Mouse (Mus musculus): Measurements from ENCODE around the gene Nacc2.
A peak's percentile ranks its signal among the peaks of the same experiment; 100 is the strongest.

Gene Nacc2

GRCm38 (mm10) chr2:26139545-26140206 is 16.7 kb upstream of the Nacc2 start:
- DNase-seq (ENCODE audit: low read depth in 2 of 2, low spot score in 2 of 2), result peak in 1 of 2 experiments; percentile 47

- no peak for DNase-seq (ENCODE audit: low read depth in 2 of 2, low spot score in 2 of 2)
These were observed 16.1 kb upstream of the Nacc2 start for GRCm38 (mm10) chr2:26139034-26139544.

- no peak for DNase-seq (ENCODE audit: low read depth in 2 of 2, low spot score in 2 of 2)
These were observed 15.4 kb upstream of the Nacc2 start for GRCm38 (mm10) chr2:26138252-26139033.

DNA sequence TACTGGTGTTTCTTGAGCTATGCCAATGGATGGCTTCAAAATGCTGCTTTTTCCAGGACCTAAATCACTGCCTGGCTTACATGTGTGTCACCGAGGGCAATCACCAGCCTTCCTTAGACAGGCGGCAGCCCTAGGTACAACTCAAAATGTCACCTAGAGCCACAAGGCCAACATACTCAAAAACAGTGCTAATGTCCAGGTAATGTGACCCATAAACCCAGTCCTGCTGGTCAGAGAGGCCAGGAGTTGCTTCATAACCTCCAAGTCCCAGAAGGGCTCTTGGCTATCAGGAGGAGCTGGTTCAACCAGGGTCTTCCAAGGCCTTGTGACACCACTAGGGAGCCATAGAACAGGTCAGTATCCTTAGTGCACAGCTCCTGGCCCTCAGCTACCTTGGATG is 11.6 kb upstream of the Nacc2 start:
- DNase-seq (ENCODE audit: low read depth in 2 of 2, low spot score in 2 of 2), result no peak

DNA sequence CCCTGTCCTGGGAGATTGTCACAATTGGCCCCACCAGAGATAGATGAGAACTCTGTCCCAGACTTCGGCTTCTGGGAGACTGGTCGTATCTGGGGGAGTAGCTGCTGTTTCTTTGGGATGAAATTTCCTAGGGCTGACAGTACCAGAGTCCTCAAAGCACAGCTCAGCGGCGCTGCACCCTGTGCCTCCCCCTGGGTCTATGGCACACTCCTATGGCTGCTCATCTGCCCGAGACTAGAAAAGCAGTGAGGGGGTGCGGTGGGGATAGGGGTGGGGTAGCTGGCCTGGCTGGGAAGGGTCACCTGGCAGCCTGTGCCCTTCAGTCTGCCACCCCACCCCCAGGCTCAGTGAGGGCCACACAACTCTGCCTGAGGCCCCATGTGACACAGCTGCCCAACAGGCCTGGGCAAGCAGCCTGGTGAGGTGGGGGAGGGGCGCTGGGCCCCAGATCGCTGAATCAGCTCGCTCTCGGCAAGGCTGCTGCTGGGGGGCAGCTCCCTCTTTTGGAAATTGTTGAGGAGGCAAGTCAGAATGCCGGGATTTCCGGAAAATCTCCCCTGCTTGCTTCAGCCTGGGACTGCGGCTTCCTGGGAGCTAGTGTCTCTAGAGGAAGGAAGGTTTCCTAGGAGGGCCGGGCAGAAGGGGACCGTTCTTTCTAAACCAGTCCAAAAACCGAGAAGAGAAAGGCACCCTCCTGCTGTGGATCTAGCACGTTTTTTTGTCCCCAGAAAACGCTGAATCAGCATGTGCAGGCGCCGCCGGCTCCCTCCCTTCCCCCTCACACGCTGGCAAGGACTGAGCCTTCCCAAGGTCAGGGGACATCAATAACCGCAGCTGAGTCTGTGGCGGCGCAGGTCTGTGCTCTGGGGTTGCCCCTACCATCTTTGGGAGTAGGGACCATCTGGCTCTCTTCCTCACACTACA is 9.9 kb upstream of the Nacc2 start:
- DNase-seq (ENCODE audit: low read depth in 2 of 2, low spot score in 2 of 2), result no peak

DNA sequence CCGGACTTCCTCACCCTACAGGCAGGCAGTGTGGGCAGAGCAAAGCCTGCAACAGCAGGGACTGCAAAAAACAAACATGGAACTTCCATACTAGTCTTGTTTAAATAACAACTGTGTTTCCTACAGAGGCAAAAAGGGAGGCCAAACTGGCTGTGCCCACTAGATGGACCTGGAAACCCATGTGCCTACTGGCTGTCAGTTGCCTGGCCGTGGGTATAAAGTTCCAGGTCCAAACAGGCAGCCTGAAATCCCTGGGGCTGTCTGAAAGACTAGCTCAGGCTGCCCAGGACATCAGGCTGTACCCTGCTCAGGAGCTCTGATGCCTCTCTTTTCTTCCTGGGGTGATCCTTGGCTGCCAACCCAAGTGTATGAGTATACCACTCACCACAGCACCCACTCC is 8.3 kb upstream of the Nacc2 start:
- DNase-seq (ENCODE audit: low read depth in 2 of 2, low spot score in 2 of 2), result no peak

GRCm38 (mm10) chr2:26129962-26130361 is 6.9 kb upstream of the Nacc2 start:
- no peak for DNase-seq (ENCODE audit: low read depth in 2 of 2, low spot score in 2 of 2)

GRCm38 (mm10) chr2:26129346-26129745 is 6.3 kb upstream of the Nacc2 start:
- DNase-seq (ENCODE audit: low read depth in 2 of 2, low spot score in 2 of 2), result no peak

- DNase-seq (ENCODE audit: low read depth in 2 of 2, low spot score in 2 of 2), result no peak
These were observed 595 bp downstream of the Nacc2 start for GRCm38 (mm10) chr2:26122171-26123078.

DNA sequence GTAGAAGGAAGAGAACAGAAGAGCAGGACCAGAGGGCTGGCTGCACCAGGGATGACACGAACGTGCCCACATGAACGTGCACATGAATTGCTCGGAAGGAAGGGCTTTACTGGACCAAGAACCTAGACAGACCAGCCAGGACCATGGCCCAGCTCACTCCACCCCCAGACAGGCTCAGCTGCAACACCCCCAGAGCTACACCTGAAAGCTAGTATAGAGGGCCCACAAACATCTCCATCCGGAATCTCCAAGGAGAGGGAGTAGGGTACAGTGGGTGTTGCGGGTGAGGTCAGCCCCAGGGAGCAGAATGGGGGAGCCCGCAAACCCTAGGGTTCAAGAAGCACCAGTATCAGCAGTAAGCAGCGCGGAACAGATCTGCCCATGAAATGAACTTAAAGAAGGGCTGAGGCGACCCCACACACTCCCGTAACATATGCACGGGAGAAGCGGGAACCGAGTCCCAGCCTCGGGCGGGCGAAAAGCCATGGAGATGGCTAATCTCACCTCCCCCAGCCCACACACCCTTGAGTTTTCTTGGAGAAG is 1.4 kb downstream of the Nacc2 start:
- no peak for DNase-seq (ENCODE audit: low read depth in 2 of 2, low spot score in 2 of 2)

DNA sequence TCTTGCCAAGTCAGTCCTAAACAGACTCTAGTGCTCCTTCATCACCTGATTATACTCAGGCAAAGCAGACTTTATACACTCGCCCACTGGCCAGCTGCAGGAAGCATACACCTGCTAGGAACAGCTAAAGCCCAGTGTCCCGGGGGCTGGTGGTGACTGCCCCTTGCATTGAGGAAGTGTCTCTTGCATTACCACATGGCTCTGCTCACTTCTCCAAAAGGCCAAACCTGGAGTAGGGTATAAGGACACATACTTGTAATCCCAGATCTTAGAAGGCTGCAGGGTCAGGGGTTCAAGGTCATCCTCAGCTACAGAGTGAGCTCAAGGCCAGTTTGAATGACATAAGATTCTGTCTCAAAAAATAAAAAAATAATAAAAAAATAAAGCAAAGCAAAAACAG is 3.4 kb downstream of the Nacc2 start:
- no peak for DNase-seq (ENCODE audit: low read depth in 2 of 2, low spot score in 2 of 2)

DNA sequence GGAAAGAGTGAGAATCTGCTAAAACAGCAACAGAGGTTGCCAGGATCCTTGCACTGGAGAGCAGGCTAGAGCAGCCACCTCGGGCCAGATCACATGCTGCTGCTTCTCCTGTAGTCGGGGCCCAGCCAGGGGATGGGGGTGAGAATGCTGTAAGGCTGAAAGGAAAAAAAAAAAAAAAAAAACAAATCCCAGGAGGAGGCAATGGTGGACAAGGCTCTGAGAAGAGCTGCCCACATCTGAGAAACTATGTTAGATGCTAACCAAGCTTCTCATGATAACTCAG is 3.8 kb downstream of the Nacc2 start:
- DNase-seq (ENCODE audit: low read depth in 2 of 2, low spot score in 2 of 2), result no peak

DNA sequence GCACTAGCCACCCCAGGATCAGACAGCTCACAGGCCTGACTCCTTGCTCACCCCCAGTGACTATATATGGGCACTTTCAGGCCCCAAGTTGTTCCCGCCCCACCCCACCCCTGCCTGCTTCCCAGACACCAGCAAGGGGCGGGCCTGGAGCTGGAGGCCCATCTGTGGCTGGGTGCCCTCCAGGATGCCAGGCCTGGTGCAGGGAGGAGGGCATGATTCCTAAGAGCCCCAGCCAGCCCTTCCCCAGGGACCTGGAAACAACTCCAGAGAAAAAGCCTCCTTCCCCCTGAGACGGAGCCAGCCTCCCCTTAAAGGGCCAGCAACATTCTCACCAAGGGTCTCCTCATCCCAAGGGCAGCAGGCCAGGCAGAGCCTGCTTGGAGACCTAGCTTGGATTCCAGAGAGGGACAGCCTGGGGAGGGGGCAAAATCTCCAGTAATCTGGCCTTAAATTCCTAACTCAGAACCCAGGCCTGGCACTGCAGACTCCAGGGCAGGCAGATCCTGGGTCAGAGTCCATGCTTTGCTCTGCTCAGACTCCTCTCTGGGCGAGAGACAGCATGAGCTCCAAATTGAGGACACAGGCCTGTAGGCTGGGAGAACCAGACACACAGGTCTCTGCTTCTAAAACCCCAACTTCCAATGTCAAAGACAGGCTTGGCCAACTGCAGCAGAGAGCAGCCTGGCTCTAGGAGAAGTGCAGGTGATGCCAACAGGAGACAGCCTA is 4.3 kb downstream of the Nacc2 start:
- DNase-seq (ENCODE audit: low read depth in 2 of 2, low spot score in 2 of 2), result no peak

- DNase-seq (ENCODE audit: low read depth in 2 of 2, low spot score in 2 of 2), result no peak
These were observed 5.4 kb downstream of the Nacc2 start for GRCm38 (mm10) chr2:26117580-26117979.

- DNase-seq (ENCODE audit: low read depth in 2 of 2, low spot score in 2 of 2), result no peak
These were observed 6.5 kb downstream of the Nacc2 start for GRCm38 (mm10) chr2:26116550-26116949.

GRCm38 (mm10) chr2:26115215-26115614 is 7.8 kb downstream of the Nacc2 start:
- no peak for DNase-seq (ENCODE audit: low read depth in 2 of 2, low spot score in 2 of 2)

GRCm38 (mm10) chr2:26108237-26108636 is 14.8 kb downstream of the Nacc2 start:
- no peak for DNase-seq (ENCODE audit: low read depth in 2 of 2, low spot score in 2 of 2)

GRCm38 (mm10) chr2:26107011-26107410 is 16.0 kb downstream of the Nacc2 start:
- DNase-seq (ENCODE audit: low read depth in 2 of 2, low spot score in 2 of 2), result no peak

- DNase-seq (ENCODE audit: low read depth in 2 of 2, low spot score in 2 of 2), result no peak
These were observed 16.8 kb downstream of the Nacc2 start for GRCm38 (mm10) chr2:26106233-26106632.

- no peak for DNase-seq (ENCODE audit: low read depth in 2 of 2, low spot score in 2 of 2)
These were observed 22.7 kb downstream of the Nacc2 start for GRCm38 (mm10) chr2:26100296-26100695.
